Mouse (Mus musculus) intestine, embryonic 16.5 days (tissue): ENCODE data around the gene Mcl1. TPM values are rescaled to one million over a fixed set of nuclear protein-coding genes. Genes with fewer than 3 reads are reported as not detected.
"Not testable (repeated sequence)": the region's sequence is repeated elsewhere in the genome, so short reads cannot be mapped to it uniquely, and the experiment has no call there.

Source experiments
- ATAC-seq: fragments of 200-750 bp; cut with Nextera tagmentation; 2 replicates; pipeline ENCODE4 v1.8.0; 2017; ENCODE audit warnings: moderate TSS enrichment, moderate library complexity
- H3K27ac ChIP-seq: fragments of 300-500 bp; sonication (generic); 2 replicates; pipeline ENCODE4 v1.5.1; 2014; ENCODE audit warnings: mild to moderate bottlenecking, low read length
- H3K27me3 ChIP-seq: fragments of 300-500 bp; sonication (generic); replicated peaks from 2 replicates; pipeline ENCODE4 v1.6.1; 2014; ENCODE audit warnings: low read length, control low read depth, mixed read lengths; ENCODE audit not compliant: control insufficient read depth, insufficient read depth
- H3K36me3 ChIP-seq: fragments of 300-500 bp; sonication (generic); 2 replicates; pipeline ENCODE4 v1.6.1; 2014; ENCODE audit warnings: low read length, control low read depth; ENCODE audit not compliant: control insufficient read depth, insufficient read depth
- H3K4me1 ChIP-seq: fragments of 300-500 bp; sonication (generic); 2 replicates; pipeline ENCODE4 v1.6.1; 2014; ENCODE audit warnings: low read length, control low read depth, mixed read lengths; ENCODE audit not compliant: control insufficient read depth, insufficient read depth
- H3K4me2 ChIP-seq: fragments of 300-500 bp; sonication (generic); 2 replicates; pipeline ENCODE4 v1.6.1; 2014; ENCODE audit warnings: low read depth, low read length, control low read depth
- H3K4me3 ChIP-seq: fragments of 300-500 bp; sonication (generic); 2 replicates; pipeline ENCODE4 v1.5.1; 2014; ENCODE audit warnings: mild to moderate bottlenecking, low read length
- H3K9ac ChIP-seq: fragments of 300-500 bp; sonication (generic); 2 replicates; pipeline ENCODE4 v1.6.1; 2014; ENCODE audit warnings: low read depth, low read length
- H3K9me3 ChIP-seq: fragments of 300-500 bp; sonication (generic); 2 replicates; pipeline ENCODE4 v1.6.1; 2016; ENCODE audit warnings: low read length, control low read depth; ENCODE audit not compliant: control insufficient read depth
- WGBS: fragments of 180-500 bp; shearing (Covaris S2); extraction: QIAGEN DNeasy Blood & Tissue Kit; methylation state at CpG from one replicate; pipeline ENCODE4 v1.1.7; 2014; 5-methylcytosine and 5-hydroxymethylcytosine counted together
- polyA plus RNA-seq: library from polyadenylated mRNA; unstranded; fragments of >200 nt; fragmentation: Nextera tagmentation; extraction: Ambion mirVana; gene quantifications from 2 replicates; pipeline ENCODE4 v1.2.1, GENCODE M21; 2015

Gene Mcl1
- polyA plus RNA-seq, 1 experiment from 2014 or later, result 14.7 TPM

DNA sequence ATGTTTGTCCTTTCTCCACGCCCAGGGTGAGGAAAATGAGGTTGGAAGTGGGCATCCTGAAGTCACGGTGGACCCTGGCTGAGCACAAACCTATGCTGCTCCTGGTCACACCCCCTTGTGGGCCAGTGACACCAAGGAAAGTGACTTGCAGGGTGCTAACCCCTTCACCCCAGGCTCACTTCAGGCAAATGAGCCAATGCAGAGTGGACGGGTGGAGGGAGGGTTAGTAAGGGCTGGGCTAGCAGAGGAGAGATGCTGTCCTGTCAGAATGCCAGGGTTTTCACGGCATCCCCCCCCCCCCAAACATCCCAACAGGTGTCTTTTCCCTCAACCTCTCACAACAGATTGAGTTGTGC lies 28.6 kb downstream of the Mcl1 start:
- Histone ChIP-seq H3K4me2 (peak overlapping the region; percentile 96), H3K36me3 (no peaks in the 10 kb centered on the region), H3K27ac (peak overlapping the region; percentile 85), H3K9ac (peak overlapping the region; percentile 75), H3K27me3 (no peaks in the 10 kb centered on the region), H3K9me3 (no peaks in the 10 kb centered on the region), H3K4me1 (peaks cover 27% of the 10 kb centered on the region), H3K4me3 (peak overlapping the region; percentile 52)
- ATAC-seq, result peak; percentile 32; the same call in 1 of the 2 replicates
- 34% methylated on average over 4 of the region's 4 CpGs for WGBS

DNA sequence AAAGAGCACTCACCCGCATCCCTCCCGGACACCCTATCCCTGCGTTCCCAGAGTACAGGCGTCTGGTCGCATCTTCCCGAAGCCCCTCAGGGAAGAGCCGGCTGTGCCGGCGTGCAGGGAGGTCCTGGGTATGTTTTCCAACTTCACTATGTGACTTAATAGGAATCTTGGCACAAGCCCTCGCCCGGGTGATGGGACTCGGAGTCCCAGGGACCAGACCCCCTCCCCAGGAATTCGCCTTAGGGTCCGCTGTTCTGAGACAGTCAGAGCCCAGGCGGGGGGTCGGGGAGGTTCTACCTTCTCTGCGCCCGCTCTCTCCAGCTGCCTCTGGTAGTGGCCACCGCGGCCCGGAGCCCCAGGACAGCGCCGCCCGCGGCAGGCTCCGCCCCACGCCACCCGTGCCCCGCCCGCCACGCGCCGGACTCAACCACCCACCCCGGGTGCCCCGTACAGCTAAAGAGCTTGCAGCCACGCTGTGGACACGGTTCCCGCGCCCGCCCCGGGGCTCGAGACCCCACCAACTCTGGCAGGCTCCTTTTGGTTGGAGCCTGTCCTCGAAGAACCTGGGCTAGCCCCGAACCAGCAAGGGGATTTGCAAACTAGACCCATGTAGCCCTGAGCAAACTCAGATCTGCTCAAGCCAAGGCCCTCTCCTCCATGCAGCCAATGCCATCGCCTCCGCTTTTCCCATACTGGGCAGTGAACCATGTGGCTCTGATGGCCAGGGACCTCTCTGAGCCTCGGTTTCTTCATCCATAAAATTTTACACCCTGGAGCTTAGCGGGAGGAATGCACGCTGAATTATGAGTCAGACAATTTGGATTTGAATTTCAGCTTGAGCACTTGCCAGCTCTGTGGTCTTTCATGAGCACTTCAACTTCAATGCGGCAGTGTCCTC lies 29.2 kb downstream of the Mcl1 start, which contains the start of gene Adamtsl4:
Gene Adamtsl4 (minus strand): TSS at position 394 of the 898 bp plus-strand sequence.
- Histone ChIP-seq H3K4me3 (peak within 1 kb of the TSS; percentile 52), H3K27me3 (no peaks in the 10 kb centered on the region), H3K4me2 (peak within 1 kb of the TSS; percentile 96), H3K4me1 (peaks cover 27% of the 10 kb centered on the region), H3K36me3 (no peaks in the 10 kb centered on the region), H3K9ac (peak within 1 kb of the TSS; percentile 75), H3K9me3 (no peaks in the 10 kb centered on the region), H3K27ac (peak within 1 kb of the TSS; percentile 85)
- WGBS, result 4% methylated on average over 50 of the region's 50 CpGs
- peak; percentile 72 for ATAC-seq

DNA sequence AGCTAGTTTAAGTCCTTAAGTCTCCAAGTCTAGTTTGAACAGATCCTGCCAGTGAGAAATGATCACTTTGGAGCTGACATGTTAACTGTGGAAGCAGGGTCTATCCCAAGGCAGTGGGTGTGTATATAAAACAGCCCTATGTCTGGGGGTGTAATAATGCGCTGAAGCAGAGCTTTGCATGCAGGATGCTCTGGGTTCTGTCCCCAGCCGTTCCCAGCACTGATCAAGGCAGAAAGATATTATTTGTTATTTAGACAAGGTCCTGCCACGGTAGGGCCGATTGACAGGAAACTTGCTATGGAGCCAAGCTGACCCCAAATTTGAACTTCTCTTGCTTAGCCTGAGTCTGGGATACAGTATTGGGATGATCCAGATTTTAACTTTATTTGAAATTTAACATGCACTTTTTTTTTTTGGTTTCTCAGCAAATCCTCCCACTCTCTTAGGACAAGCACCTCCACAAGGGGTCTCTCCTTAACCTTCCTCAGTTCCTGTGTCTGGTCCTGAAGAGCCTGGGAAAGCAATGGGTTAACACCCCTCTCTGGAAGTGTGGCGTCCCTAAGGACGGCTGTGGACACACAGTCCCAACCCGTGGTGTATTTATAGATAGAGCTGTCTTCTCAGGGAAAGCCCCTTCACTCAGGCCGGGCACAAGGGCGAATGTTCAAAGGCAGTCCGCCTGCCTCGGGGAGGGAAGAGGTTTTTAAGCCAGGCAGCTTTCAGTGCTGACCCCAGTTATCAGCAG lies 30.8 kb downstream of the Mcl1 start:
- no peaks in the 10 kb centered on the region for H3K27me3 ChIP-seq
- no peaks in the 10 kb centered on the region for H3K36me3 ChIP-seq
- no peaks in the 10 kb centered on the region for H3K9me3 ChIP-seq
- peaks cover 33% of the 10 kb centered on the region for H3K4me1 ChIP-seq
- H3K4me3 ChIP-seq, result no peak overlapping the region
- no peak for ATAC-seq
- H3K9ac ChIP-seq, result no peak overlapping the region
- H3K27ac ChIP-seq, result 0 out of 2 replicates have a peak overlapping the region, but pooled peaks have one; percentile 49
- 23% methylated on average over 11 of the region's 11 CpGs for whole genome bisulfite sequencing
- H3K4me2 ChIP-seq, result 0 out of 2 replicates have a peak overlapping the region, but pooled peaks have one; percentile 20

DNA sequence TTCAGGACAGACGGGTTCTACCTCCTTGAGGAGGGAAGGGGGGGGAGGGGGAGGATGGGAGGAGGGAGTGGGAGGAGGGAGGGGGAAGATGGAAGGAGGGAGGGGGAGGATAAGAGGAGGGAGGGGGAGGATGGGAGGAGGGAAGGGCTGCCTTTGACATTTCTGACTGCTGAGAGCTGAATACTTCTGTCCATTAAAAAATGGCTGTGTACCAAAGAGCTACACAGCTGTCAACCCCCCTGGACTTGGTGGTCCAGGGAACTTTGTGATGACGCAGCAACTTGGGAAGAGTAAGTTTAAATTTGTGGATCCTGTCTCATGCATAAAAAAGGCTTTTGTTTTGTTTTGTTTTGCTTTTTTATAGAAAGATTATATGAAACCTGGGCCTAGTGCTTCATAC lies 31.4 kb downstream of the Mcl1 start:
- 0 out of 2 replicates have a peak overlapping the region, but pooled peaks have one; percentile 20 for H3K4me2 ChIP-seq
- WGBS, result 32% methylated on average over 2 of the region's 2 CpGs
- H3K9me3 ChIP-seq, result no peaks in the 10 kb centered on the region
- no peaks in the 10 kb centered on the region for H3K36me3 ChIP-seq
- H3K4me1 ChIP-seq, result peaks cover 34% of the 10 kb centered on the region
- no peak for ATAC-seq
- H3K27ac ChIP-seq, result 0 out of 2 replicates have a peak overlapping the region, but pooled peaks have one; percentile 49
- H3K9ac ChIP-seq, result no peak overlapping the region
- H3K4me3 ChIP-seq, result no peak overlapping the region
- no peaks in the 10 kb centered on the region for H3K27me3 ChIP-seq

DNA sequence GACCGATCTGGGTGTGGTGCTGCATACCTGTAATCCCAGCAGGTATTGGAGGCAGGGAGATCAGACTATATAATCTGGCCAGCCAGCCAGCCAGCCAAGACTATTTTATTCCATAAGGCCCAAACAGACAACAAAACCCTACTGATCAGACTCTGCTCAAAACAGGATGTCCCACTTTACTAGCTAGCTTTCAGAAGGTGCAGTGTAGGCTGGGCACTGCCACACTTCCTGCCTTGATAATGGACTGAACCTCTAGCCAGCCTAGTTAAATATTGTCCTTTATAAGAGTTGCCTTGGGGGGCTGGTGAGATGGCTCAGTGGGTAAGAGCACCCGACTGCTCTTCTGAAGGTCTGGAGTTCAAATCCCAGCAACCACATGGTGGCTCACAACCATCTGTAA lies 32.0 kb downstream of the Mcl1 start:
- not testable (repeated sequence) for H3K27ac ChIP-seq, H3K4me2 ChIP-seq, H3K27me3 ChIP-seq, H3K4me3 ChIP-seq, H3K9me3 ChIP-seq, H3K36me3 ChIP-seq, H3K9ac ChIP-seq, ATAC-seq
- 94% methylated on average over 2 of the region's 2 CpGs for WGBS
- peaks cover 36% of the 10 kb centered on the region for H3K4me1 ChIP-seq

DNA sequence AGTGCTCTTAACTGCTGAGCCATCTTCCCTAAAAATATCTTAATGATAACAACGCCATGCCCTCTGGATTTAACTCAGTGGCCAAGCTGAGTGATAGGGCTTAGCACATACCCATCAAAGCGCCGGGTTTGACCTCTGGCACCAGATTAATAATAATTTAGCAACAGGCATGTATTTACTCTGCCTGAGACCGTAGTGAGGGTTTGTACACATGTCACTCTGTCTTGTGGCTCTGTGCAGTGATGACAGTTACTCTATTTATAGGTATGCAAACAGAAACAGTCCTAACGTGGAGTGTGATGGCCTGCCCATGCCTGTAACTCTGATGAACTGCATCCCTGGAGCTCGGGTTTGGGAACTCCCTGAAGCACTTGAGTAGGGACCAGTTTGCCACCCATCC lies 34.1 kb downstream of the Mcl1 start:
- Histone ChIP-seq H3K9ac (no peak overlapping the region), H3K36me3 (no peaks in the 10 kb centered on the region), H3K4me1 (peaks cover 32% of the 10 kb centered on the region), H3K27me3 (no peaks in the 10 kb centered on the region), H3K27ac (no peak overlapping the region), H3K4me3 (no peak overlapping the region), H3K9me3 (no peaks in the 10 kb centered on the region), H3K4me2 (no peak overlapping the region)
- WGBS, result 68% methylated on average over 6 of the region's 6 CpGs
- ATAC-seq, result no peak

DNA sequence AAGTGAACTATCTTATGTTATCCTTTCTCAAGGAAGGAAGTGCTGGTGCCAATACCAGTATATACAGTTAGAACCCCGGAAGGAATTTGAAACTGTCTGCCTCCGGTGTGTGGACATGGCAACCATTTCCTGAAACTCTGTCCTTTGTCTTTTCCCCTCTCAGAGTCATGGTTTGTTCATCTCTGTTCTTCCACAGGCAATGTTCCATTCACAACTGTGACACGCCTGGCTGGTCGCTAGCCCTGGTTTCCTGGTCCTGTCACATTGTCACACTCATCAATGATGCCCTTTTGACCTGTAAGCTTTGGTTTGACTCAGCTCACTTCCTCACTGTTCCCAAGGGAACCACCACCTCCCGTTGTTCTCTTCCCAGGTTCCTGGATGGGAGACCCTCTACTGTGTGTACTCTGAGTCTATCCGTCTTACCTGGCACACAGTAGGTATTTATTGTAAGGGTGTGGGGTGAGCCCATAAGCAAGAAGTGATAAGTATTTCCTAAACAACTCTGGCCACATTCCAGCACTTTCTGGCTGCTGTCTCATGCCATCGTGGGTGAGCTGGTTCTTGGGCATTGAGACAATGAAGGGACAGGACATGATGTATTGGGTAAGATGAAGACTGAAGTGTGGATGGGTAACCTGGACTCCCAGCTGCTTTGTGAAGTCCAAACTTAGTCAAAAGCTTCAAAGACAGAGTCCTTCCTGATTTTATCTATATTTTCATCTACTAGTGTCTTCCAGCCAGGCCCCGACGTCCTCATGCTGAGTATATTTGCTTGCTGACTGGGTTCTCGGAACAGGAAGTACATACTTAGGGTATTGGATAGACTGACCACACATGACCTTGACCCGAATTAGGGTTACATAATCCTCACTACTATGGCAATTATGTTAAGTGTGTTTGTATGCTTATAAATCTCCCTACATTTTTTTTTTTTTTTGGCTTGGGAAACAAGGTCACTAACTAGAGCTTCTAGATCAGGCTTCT lies 35.5 kb downstream of the Mcl1 start:
- Histone ChIP-seq H3K27me3 (no peaks in the 10 kb centered on the region), H3K4me1 (peaks cover 27% of the 10 kb centered on the region), H3K9ac (no peak overlapping the region), H3K4me3 (no peak overlapping the region), H3K9me3 (no peaks in the 10 kb centered on the region), H3K4me2 (no peak overlapping the region), H3K27ac (no peak overlapping the region), H3K36me3 (no peaks in the 10 kb centered on the region)
- ATAC-seq, result peak; percentile 61
- WGBS, result 59% methylated on average over 11 of the region's 11 CpGs

DNA sequence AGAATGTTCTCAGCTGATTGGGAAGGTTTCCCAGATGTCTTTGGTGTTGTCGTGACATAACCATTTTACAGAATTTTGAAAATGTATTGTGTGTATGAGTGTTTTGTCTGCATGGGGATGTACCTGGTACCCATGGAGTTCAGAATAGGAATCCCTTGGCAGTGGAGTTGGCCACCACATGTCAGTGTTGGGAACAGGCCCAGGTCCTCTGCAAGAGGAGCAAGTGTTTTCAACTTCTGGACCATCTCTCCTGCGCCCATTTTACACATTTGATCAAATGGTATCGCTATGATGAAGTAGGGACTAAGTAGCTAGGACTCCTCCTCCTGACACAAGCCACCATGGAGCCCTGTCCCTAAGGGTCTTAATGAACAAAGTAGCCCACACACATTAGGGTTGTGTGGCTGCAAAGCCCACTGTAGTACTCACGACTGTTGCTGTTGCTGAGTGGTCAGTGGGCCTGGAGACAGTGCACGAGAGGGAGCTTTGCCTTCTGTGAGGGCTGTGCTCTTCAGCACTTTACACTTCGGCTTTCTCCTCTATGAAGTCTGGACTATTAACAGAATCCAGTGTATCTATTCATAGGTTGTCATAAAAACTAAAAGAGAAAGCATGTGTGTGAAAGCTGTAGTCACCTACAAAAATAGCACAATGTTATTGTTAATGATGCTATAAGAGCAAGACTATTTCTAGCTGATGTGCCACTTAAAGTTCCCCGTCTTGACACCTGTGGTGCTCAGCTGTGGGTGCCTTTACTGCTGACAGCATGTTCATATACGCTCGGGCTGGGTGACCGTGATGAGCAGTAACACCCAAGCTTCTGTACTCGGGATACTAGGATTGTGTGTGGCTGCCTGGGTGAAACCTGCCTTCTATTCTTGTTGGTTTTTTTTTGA lies 36.5 kb downstream of the Mcl1 start:
- Histone ChIP-seq H3K9me3 (no peaks in the 10 kb centered on the region), H3K9ac (no peak overlapping the region), H3K27ac (no peak overlapping the region), H3K4me3 (no peak overlapping the region), H3K27me3 (no peaks in the 10 kb centered on the region), H3K4me2 (no peak overlapping the region), H3K36me3 (no peaks in the 10 kb centered on the region), H3K4me1 (peaks cover 23% of the 10 kb centered on the region)
- 84% methylated on average over 11 of the region's 11 CpGs for WGBS
- ATAC-seq, result no peak
